Mouse (Mus musculus): ENCODE data around the gene Nckipsd.

Nckipsd gene

DNA sequence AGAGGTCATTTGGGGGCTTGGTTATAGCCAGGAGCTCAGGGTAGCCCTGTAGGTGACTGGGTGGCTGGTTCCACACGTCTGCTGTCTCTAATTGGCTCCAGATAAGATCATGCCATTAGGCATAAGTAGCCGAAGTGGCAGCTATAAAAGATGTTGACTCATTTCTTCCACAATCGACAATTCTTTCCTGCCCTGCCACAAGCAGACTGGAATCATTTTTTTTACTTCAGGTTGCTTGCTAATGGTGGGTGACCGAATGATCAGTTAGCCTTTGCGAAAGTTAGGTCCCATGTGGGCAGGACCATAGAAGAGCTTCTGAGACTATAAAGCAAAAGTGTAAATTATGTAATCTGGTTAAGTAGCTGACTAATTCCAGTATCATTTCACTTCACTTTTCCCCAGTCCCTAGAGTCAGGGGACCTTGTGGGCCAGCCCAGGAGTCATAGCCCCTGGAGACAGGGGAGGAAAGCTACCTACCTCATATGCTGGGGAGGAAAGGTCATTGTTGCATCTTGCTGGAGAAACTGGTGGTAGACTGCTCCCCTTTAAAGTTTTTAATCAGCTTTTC, 9.6 kb upstream of the Nckipsd start:
- DNase-seq (ENCODE audit: extremely low spot score, low spot score), result no peak

DNA sequence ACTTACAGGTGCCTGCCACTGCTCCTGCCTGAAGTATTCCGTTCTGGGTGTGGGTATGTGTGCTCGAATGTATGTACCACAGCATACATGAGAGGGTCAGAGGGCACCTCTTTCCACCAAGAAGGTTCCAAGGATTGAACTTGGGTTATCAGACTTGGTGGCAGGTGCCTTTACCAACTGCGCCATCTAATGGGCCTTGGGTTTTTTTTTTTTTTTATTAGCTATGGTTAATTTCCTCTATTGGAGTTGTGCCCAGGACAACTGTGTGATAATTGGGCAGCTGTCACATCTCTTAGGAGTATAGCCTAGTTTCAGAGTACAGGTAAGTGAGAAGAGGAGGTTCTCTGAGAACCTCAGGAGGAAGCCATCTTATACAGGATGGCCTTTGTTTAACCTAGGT, 8.6 kb upstream of the Nckipsd start:
- DNase-seq (ENCODE audit: extremely low spot score, low spot score), result no peak

DNA sequence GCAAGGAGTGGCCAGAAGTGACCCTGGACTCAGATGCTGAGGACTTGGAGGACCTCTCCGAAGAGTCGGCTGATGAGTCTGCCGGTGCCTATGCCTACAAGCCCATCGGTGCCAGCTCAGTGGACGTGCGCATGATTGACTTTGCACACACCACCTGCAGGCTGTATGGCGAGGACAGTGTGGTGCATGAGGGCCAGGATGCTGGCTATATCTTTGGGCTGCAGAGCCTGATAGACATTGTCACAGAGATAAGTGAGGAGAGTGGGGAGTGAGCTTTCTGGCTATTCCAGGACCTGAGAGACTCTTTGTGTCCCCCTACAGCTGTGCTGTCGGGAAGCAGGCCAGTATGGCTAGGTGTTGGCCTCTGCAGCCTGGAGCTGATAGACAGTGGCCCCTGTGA, 2.4 kb upstream of the Nckipsd start:
- DNase-seq (ENCODE audit: extremely low spot score, low spot score), result no peak

DNA sequence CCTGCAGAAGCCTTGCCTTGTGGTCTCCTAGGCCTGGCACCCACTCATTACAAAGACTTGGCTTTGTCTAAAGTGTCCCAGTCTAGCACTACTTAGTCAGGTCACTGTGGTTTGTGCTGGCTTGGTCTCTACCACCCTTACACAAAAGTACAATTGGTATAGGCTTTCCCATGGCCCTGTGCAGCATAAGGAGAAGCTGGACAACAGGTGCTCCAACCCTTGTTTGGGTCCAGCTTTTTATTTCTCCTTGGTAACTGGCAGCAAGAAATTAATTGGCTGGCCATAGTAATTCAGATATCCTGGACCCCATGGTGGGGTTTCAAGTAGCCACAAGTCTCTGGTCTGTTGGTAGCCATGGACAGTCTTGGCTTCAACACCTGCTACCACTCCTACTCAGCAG, 1.8 kb upstream of the Nckipsd start:
- no peak for DNase-seq (ENCODE audit: extremely low spot score, low spot score)

DNA sequence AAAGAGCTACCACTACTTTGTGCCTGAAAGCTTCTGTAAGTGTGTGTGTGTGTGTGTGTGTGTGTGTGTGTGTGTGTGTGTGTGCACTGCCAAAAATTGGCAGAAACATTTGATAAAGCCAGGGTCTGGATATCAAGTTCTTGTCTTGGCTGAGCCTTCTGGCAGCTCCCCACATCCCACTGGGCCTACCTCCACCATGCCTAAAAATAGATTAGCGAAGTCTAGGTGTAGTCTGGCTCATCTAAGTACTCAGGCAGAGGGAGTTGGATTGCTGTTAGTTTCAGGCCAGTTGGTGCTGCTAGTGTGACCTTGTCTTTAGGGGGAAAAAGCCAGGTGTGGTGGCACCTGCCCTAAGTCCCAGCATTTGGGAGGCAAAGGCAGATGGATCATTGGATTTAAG, 1.3 kb upstream of the Nckipsd start:
- no peak for DNase-seq (ENCODE audit: extremely low spot score, low spot score)

DNA sequence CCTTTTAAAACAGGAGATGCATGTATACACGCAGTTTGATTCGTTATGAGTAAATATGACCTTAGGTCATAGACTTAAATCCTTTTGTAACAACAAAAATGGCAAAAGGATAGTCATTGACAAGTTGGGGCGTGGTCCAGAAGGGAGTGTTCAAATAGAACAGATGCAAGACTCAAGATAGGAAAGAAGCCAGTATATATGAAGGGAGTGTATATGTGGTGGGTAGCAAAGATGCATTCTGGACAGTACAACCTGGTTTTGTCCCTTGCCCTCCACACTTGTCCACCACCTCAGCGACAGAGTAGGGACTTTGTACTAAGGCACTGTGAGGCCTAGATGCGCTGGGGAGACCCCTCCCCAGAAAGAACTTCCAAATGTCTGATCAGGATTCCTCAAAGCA, 494 bp upstream of the Nckipsd start:
- no peak for DNase-seq (ENCODE audit: extremely low spot score, low spot score)

DNA sequence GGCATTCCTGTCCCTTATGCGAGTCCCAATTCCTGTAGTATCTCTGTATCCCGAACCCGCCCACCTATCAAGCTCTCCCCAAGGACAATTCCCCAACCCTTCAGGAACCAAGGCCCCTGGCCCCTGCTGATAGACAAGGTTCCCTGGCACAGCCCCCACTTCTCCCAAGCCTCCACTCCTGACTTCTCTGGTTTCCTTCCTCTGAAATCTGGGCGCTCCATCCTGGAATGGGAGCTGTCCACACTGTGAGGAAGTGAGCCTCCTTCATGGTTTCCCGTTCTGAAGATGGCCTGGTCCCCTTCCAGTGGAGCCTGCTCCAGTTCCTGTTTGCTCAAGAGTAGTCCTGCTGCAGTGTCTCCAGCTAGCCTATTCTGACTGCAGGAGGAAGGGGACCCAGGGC, 1.0 kb downstream of the Nckipsd start:
- DNase-seq (ENCODE audit: extremely low spot score, low spot score), result no peak

DNA sequence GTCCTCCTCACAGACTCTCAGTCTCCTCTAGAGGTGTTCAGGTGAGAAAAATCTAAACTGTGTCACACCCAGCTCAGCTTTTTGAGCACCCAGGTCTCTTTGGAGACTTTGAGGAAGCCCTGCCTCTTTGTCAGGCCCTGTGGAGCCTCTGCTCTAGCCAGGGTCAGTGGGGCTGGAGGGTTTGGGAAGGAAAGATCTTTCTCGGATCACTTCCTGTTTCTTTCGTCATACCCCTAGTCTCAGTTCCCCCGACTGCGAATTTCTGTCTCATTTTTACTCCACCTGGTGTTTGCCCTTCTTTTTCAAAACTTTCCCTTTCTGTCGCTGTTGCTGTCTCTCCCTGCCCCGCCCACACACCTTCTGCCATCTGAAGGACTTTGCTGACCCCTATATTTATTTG, 1.6 kb downstream of the Nckipsd start:
- DNase-seq (ENCODE audit: extremely low spot score, low spot score), result no peak

DNA sequence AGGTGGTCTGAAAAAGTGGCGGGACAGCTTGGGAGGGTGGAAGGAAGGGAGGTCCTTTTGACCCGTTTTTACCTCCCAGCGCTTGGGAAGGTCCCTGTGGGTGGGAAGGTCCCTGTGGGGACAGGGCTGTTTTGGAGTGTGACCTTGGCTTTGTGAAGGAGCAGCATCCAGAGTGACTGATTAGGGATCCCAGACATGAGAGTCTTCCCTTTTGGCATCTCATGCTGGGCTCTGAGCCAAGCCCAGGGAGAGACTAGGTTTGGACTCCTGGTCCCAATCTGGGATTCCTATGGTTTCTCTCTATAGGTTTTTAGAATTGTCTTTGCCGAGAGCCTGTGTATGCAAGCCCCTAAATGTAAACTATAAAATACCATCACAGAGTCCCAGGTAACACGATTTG, 2.3 kb downstream of the Nckipsd start:
- DNase-seq (ENCODE audit: extremely low spot score, low spot score), result no peak

DNA sequence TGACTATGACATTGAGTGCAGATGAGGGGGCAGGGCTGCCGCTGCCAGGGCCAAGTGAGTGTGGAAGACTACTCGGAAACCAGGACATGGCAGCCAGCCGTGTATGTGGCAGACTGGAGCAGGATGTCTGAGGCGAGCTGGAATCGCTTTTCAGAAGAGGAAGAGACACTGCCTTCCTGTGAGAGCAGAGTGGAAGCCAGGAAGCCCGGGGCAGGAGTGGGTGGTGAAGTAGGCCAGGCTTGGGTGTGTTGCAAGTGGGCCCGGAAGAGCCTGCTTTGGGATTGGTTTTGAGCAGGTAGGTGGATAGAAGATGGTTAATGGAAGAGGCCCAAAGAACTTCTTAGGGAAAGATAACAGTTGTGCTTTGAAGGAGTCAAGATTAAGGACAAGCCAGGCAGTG, 7.4 kb downstream of the Nckipsd start:
- DNase-seq (ENCODE audit: extremely low spot score, low spot score), result no peak

DNA sequence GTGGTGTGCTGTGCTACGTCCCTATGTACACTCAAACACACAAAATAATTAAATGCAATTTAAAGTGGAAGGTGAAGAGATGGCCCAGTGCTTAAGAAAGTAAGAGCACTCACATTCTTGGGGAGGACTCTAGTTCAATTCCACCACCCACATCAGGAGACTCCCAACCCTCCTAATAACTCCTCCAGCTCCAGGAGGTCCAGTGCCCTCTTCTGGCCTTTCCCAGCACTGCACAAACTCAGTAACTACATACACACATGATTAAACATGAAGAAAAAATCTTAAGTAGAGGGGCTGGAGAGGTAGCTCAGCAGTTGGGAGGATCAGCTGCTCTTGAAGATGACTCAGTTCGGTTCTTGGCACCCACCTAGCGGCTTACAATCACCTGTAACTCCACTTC, 11.3 kb downstream of the Nckipsd start:
- peak; percentile 58 for DNase-seq (ENCODE audit: extremely low spot score, low spot score)

DNA sequence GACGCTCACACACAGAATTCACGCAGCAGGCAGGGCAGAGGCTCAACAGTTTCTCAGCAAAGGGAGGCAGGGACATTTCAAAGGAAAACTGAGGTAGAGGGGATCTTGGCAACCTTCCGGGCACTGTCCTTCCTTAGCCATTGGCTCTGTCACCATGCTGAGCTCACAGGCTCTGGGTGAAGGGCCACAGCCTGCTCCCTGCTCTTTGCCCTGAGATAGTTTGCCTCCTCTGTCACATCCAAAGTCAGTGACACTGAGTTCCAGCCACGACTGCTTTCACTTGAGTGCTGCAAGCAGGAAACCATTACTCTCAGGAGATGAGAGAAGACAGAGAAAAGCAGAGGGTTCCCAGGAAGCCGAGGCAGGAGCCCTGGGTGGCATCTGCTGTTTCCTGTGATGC, 11.9 kb downstream of the Nckipsd start:
- DNase-seq (ENCODE audit: extremely low spot score, low spot score), result no peak

DNA sequence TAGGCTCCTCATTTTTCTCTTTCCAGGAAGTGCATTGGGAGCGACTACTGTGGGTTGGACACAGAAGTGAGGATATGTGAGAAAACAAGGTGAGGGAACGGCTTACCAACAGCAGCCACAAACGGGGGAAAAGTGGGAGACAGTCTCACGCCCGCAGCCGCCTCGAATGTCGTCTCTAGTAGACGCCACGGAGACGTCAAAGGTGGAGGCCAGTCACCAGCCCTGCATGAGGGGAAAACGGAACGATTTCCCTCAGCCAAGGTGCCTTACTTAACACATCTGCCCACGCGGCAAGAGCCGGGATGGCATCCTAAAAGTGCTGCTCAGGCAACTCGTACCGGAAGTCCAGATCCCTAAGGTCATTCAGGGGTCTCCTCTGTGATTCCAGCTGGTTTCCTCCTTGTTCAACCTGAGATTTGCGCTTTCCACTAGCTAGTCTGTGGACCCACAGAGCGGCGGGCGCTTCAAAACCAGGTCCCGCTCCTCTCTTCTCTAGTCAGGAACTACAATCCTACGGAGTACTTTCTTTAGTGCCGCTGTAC, 16.0 kb downstream of the Nckipsd start:
- no peak for DNase-seq (ENCODE audit: extremely low spot score, low spot score)

DNA sequence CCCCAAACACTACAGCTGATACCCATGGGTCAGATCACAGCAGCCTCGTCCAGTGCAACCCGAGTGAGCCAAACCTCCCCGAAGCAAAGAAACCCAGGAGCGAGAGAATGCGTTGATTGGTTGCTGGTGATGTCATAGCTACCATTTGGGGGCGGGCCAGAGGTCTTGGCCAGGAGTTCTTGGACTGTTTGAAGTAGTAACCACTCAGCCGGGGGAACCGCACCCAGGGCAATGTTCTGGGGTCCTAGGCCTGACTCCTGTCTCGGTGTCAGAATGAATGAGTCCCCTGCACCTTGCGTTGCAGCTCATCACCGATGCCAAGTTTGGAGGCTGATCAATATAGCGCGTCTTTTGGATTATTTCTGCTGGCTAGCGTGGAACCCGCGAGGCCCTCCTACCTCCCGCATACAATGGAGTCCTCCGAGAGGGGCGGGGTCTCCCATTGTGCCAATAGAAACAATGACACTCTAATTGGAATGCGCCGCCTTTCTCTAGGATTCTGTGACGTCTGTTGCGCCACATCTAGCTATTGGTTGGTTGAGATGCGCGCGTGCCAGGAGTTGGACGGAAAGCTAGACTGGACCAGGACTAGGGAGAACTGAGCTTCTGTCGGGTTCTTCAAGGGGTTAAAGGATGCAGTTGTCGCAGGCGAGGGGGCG, 16.7 kb downstream of the Nckipsd start:
- DNase-seq (ENCODE audit: extremely low spot score, low spot score), result peak; percentile 60

DNA sequence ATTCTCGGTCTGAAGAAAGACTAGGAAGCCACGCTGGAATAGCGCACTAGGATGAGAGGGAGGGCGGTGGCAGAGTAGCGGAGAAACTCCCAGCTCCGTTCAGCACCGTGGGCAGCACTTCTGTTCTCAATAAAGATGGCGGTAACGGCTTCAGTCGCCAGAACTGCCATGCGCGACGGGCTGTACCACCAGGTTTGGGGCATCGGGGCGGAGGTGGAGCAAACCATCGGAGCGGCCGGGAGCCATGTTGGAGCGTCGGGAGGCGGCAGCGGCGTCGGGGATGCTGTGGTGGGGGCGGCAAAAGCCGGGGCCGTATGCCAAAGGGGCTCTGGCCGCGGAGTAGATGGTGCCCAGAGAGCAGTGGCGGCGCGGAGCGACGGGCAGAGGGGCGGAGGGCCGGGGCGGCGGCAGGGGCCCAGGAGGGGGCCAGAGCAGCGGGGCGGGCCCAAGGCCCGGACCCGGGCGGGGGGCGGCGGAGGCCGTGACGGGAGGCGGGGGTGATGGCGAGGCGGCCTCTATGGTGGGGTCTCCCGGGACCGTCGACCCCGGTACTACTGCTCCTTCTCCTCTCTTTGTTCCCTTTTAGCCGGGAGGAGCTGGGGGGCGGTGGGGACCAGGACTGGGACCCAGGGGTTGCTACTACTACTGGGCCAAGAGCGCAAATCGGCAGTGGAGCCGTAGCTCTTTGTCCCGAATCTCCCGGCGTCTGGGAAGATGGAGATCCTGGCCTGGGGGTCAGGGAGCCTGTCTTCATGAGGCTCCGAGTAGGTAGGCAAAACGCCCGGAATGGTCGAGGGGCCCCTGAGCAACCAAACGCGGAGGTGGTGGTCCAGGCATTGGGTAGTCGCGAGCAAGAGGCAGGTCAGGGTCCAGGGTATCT, 17.9 kb downstream of the Nckipsd start, which contains the start of gene Celsr3:
TSS of gene Celsr3 (plus strand) at position 501 of the 880 bp plus-strand sequence.
- DNase-seq (ENCODE audit: extremely low spot score, low spot score), result peak; percentile 79

DNA sequence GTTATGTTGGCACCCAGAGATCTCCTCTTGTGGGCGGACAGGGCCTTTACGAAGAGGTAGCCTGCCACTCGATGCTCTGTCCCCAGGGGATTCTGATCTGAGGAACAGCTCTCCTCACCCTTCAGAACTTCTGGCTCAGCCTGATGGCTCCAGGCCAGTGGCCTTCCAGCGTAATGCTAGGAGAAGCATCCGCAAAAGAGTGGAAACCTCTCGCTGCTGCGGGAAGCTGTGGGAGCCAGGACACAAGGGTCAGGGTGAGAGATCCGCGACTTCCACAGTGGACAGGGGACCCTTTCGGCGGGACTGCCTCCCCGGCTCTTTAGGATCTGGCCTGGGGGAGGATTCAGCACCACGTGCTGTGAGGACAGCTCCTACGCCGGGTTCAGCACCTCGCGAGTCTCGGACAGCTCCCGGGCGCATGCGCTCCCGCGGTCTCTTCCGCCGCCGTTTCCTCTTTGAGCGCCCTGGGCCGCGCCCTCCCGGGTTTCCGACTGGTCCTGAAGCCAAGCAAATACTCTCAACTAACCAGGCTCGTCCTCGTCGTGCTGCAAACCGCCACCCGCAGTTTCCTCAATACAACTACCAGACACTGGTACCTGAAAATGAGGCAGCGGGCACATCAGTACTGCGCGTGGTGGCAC, 18.7 kb downstream of the Nckipsd start:
- peak; percentile 87 for DNase-seq (ENCODE audit: extremely low spot score, low spot score)

DNA sequence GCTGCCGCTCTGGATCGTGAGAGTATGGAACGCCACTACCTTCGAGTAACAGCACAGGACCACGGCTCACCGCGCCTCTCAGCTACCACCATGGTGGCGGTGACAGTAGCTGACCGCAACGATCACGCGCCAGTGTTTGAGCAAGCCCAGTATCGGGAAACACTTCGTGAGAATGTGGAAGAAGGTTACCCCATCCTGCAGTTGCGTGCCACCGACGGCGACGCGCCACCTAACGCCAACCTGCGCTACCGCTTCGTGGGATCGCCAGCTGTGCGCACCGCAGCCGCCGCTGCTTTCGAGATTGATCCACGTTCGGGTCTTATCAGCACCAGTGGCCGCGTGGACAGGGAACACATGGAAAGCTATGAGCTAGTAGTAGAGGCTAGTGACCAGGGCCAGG, 19.3 kb downstream of the Nckipsd start:
- DNase-seq (ENCODE audit: extremely low spot score, low spot score), result no peak

DNA sequence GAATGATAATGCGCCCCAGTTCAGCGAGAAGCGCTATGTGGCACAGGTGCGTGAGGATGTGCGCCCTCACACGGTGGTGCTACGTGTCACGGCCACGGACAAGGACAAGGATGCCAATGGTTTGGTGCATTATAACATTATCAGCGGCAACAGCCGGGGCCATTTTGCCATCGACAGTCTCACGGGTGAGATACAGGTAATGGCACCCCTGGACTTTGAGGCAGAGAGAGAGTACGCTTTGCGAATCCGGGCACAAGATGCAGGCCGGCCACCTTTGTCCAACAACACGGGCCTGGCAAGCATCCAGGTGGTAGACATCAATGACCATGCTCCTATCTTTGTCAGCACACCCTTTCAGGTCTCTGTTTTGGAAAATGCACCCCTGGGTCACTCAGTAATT, 19.7 kb downstream of the Nckipsd start:
- DNase-seq (ENCODE audit: extremely low spot score, low spot score), result no peak

DNA sequence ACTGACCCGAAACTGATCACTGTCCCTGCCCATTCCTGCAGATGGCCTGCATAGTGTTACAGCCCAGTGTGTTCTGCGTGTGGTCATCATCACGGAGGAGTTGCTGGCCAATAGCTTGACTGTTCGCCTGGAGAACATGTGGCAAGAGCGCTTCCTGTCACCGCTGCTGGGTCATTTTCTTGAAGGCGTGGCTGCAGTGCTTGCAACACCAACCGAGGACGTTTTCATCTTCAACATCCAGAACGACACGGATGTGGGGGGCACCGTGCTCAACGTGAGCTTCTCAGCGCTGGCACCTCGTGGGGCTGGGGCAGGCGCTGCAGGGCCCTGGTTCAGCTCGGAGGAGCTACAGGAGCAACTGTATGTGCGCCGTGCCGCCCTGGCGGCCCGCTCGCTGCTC, 23.5 kb downstream of the Nckipsd start:
- no peak for DNase-seq (ENCODE audit: extremely low spot score, low spot score)

DNA sequence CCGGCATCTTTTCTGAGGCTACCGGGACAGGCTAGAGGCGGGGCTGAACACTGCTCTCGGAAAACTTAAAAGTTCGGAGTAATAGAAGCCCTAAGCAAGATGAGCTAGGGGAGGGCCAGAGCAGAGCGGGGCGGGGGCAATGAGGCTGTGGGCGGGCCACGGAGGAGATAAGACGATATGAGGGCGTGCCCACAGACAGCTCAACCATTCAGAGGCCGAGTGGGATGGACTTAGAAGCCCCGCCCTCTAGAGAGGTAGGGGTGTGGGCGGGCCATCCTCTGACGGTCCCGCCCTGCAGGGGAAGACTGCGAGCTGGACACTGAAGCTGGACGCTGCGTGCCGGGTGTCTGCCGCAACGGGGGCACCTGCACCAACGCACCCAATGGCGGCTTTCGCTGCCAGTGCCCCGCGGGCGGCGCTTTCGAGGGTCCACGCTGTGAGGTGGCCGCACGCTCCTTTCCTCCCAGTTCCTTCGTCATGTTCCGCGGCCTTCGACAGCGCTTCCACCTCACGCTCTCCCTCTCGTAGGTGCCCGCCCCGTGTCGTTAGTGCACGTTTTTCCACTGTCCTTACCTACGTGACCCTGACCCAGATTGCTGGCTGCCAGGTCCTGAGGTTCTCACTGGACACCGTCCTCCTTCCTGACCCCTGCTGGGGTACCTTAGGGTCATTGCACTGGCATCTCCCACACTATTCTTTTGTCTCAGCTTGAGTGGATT, 24.4 kb downstream of the Nckipsd start:
- peak; percentile 87 for DNase-seq (ENCODE audit: extremely low spot score, low spot score)

DNA sequence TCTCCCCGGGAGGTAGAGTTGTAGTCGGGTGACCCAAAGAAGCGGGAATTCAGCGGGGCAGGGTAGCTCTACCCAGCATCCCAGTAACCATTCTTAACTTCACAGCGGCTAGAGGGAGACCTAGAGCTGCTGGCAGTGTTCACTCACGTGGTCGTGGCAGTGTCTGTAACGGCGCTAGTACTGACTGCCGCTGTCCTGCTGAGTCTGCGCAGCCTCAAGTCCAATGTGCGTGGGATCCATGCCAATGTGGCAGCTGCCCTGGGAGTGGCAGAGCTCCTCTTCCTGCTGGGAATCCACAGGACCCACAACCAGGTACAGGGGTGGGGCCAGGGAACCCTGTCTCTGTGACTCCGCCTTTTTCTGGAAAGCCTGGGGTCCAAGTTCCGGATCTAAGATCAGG, 34.8 kb downstream of the Nckipsd start:
- no peak for DNase-seq (ENCODE audit: extremely low spot score, low spot score)
